Mouse (Mus musculus): ENCODE results near the gene Prodh2.
"Not testable (repeated sequence)": the region's sequence is repeated elsewhere in the genome, so short reads cannot be mapped to it uniquely, and the experiment has no call there.

Prodh2 gene

DNA sequence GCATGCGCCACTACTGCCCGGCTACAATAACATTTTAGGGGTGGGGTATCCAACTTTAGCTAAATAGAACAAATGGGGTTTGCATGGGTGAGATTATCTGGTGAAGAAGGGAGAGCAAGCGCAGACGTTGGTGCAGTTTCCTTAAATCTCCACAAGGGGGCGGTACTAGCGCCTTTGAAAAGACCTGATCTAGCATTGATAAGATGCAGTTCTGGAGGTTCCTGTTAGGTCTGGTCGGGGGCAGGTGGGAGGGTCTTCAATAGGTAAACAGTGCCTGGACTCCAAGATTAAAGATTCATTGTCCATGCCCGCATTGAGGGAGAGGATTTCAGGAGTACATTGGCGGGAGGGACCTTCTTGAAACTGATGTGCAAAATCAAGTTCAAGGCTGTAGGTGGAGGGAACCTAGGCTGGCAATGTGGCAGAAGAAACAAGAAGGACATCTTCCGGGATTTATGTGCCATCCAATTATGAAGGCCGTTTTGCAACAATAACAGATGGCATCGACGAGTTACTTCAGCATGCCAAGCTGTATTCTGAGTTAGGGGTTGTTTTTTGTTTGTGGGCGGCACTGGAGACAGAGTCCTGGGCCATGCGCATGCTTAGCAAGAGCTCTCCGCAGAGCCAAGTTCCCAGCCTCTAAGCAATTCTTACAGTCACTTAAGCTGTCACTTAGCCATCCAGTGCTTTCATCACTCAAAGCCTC, 3.0 kb upstream of the Prodh2 start:
- DNase-seq, result peak; percentile 10 to 24

DNA sequence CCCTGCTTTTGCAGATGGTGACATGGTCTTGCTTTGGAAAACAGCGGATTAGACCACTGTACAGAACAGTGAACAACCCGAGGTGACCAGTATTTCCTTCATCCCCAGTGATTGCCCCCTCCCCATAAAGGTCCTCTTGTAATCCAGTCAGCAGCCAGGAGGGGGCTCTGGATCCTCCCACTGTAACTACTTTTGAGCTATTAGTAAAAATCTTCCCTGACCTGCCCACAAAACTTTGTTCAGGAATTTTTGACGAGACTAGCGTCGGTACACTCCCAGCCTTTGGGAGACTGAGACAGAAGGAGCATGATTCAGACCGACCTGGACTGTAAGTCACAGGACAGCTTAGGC, 2.5 kb upstream of the Prodh2 start:
- no peak for DNase-seq

DNA sequence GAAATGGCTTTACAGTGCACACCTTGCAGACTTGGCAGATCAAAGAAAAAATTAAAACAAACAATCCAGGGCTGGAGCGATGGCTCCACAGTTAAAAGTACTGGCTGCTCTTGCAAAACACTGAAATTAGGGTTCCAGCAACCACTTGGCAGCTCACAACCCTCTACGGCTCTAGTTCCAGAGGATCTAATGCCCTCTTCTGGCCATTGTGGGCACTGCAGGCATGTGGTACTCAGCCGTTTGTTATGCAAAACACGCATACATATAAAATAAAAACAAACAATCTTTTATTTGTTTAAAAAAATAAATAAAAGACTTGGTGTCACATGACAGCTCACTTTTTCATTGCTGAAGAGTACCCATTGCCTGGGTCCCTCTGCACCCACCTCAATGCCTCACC, 657 bp upstream of the Prodh2 start:
- DNase-seq, result peak; percentile 68

DNA sequence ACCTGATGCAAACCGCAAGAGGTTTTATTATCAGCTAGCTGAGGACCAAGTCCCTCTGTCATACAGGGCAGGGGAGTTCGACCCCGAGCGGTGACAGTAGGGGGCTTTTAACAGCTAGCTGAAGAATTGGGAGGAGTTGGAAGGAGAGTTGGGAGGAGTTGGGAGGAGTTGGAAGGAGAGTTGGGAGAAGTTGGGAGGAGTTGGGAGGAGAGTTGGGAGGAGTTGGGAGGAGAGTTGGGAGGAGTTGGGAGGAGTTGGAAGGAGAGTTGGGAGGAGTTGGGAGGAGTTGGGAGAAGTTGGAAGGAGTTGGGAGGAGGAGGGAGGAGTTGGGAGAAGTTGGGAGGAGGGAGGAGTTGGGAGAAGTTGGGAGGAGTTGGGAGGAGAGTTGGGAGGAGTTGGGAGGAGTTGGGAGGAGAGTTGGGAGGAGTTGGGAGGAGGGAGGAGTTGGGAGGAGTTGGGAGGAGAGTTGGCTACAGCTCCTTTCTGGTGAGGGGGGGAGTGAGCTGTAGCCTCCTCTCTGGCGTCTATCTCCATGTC, 2.2 kb downstream of the Prodh2 start:
- DNase-seq, result not testable (repeated sequence)

DNA sequence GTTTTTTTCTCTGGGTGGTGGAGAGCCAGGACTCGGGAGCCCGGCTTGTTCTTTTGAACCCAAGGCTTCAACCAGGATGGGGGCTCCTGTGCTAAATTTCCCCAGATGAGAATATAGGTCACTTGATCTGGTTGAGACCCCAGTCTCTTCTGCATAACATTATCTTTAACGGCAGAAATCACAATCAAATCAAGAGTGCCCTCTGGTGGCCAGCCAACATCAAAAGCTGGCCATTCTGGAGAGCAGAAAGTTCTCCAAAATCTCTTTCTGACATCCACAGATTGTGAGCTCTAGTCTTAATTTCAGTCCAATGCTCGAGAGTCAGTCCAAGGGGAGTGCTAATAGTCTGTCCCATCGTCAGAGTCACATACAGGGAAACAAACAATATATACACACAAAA, 7.7 kb downstream of the Prodh2 start:
- not testable (repeated sequence) for DNase-seq

DNA sequence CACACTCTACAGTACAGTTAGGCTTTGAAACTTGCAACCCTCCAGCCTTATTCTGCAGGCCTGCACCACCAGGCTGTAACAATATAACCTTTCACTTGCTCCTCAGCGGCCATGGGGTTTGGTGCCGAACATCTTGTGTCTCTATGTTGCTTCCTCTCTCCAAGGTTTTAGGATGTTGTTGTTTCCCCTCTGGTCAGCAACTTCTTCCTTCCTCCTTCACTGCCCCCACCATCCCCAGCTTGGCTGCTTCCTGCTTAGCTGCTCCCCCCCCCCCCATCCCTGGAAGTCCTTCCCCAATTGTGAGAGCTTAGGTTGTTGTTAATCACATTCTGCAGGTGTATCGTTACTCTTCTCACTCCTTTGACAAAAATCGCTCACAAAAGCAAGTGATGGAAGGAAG, 14.6 kb downstream of the Prodh2 start:
- DNase-seq, result no peak

DNA sequence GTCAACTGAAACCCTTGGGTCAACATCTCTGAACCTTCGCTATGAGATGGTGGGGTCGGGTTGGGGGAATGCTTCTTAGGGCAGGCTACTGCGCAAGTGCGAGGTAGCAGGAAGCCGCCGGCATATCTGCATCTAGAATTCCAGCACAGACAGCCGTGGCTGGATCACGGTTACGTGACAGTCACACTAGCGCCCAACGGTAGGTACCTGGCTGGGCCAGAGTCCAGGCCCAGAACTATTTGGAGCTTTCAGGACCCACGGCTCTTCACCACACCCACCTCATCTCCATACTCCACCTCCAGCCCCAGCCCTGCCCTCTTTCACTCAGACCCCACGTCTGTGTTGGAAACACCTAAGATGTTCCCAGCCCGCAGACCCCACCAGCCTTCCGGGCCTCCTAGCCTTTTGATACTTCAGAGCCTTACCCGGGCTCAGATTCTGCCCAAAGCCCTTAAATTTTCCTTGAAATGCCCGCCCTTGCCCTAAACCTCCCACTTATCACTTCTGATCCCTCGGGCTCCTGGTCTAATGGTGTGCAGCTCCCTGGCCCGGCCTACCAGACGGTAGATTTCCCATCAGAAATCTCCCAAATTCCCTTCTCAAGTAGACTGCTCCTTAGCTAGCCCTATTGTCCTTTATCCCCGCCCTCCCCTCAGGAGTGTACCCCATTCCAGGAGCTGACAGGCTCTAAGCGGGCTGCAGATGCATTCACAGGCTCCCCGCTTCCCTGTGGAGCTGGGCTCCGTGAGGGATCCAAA, 21.8 kb downstream of the Prodh2 start:
- DNase-seq, result no peak

GRCm38 (mm10) chr7:30518325-30518724, 24.9 kb downstream of the Prodh2 start:
- DNase-seq, result no peak

GRCm38 (mm10) chr7:30520396-30520795, 27.0 kb downstream of the Prodh2 start:
- no peak for DNase-seq

GRCm38 (mm10) chr7:30520856-30521255, 27.4 kb downstream of the Prodh2 start:
- no peak for DNase-seq

DNA sequence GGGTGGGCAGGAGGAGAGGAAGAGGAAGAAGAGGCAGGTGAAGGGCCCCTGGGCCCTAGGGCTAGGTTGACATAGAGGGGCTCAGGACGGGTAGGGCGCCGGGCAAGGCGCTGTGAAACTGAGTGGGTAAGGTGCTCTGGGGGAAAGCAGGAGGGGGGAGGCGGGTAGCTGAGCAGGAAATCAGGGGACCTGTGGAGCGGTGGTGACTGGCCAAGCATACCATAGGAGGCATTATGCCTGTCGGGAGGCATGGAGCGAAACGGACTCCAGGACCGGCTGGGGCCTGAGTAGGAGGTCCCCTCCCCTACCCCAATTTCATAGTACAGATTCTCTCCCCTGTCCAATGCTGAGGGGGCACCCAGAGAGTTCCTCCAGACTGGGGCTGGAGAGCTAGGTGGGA, 29.4 kb downstream of the Prodh2 start:
- DNase-seq, result no peak

DNA sequence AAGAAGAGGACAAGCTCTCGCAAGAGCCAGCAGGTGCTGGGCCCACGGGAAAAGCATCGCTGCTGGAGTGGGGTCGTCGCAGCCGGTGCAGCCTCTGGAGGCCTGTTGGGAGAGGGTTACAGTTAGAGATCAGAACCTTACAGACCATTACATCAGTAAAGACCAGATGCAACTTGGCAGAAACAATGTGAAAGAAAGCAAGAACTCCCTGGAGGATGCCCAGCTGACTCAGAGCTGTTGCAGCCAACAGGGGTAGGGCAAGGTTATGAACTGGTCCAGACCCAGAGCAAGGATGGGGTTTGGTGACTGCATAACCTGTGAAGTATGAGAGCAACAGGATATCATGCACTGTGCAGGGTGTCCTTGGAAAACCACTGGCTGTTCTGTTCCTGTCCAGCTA, 31.1 kb downstream of the Prodh2 start:
- DNase-seq, result no peak

DNA sequence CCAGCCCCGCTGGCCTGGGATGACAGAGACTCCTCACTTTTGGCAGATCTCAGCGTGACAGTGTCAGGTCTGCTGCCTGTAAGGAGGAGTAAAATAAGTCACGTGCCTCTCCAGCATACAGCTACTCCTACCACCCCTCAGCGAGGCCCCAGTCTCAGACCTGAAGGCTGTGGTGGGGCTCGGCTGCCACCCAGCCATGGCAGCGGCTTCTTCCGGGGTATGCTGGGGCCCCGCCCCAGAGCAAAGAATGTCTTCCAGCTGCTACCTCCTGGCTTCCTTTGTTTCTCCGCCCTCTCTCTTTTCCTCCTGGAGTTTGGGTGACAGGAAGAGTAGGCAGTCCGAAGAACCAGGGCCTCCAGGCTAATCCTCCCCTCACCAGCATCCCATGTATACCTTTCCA, 32.5 kb downstream of the Prodh2 start:
- peak; percentile 22 to 49 for DNase-seq

DNA sequence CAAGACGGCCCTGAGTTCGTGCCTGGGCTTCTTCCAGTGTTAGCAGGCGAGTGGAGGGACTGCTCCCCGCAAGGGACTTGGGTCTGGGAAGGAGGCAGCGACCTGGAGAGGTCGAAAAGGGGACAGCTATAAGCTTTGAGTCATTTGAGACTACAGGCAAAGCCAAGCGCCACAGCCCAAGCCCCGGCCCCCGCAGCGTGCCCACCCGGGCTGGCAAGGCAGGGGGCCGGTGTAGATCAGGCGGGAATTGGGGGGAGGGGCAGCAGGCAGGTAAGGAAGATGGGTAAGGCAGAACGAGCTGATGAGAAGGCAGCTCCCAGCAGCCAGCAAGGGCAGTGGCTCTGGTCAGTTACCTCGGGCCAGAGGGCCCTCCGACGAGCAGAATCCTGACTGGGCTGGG, 33.0 kb downstream of the Prodh2 start:
- no peak for DNase-seq

DNA sequence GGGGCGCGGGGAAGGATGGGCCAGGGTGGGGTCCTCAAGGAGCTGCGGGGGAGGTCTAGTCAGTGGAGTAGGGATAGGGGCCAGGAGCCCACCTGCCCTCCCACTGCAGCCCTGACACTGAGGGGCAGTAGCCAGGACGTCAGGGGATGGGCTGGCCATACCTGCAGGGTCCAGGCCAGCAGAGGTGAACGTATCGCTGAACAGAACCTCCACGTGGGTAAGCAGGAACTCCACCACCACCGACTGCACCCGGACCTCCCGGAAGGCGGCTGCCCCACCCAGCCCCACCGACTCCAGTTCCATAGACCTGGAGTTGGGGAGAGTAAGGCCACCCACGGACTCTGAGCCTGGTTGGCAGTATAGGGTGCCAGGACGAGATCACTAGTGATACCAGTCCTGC, 33.6 kb downstream of the Prodh2 start:
- no peak for DNase-seq

DNA sequence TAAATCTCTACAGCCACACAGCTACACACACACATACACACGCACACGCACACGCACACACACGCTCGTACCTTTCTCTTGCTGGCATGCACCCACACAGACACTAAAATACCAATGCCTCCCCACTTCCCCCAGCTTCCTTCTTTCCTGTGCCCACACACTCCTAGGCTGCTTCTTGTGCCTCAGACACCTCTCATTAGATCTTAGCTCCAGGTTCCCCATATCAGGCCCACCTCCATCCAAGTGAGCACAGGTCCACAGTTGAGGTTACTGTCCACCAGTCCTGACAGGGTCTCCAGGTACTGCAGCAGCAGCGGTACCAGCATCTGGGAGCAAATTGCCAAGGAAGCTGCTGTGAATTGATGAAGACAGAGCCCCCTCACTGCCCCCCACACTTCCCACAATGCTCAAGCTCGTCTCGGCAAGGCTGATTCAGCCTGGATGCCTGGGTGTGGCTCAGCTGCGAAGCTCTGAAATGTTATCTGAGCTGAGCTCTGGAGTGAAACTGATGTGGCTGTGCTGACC, 37.9 kb downstream of the Prodh2 start:
- DNase-seq, result no peak

- no peak for DNase-seq
These were observed 39.5 kb downstream of the Prodh2 start for GRCm38 (mm10) chr7:30532931-30533330.

GRCm38 (mm10) chr7:30533941-30534632, 40.7 kb downstream of the Prodh2 start:
- DNase-seq, result no peak

DNA sequence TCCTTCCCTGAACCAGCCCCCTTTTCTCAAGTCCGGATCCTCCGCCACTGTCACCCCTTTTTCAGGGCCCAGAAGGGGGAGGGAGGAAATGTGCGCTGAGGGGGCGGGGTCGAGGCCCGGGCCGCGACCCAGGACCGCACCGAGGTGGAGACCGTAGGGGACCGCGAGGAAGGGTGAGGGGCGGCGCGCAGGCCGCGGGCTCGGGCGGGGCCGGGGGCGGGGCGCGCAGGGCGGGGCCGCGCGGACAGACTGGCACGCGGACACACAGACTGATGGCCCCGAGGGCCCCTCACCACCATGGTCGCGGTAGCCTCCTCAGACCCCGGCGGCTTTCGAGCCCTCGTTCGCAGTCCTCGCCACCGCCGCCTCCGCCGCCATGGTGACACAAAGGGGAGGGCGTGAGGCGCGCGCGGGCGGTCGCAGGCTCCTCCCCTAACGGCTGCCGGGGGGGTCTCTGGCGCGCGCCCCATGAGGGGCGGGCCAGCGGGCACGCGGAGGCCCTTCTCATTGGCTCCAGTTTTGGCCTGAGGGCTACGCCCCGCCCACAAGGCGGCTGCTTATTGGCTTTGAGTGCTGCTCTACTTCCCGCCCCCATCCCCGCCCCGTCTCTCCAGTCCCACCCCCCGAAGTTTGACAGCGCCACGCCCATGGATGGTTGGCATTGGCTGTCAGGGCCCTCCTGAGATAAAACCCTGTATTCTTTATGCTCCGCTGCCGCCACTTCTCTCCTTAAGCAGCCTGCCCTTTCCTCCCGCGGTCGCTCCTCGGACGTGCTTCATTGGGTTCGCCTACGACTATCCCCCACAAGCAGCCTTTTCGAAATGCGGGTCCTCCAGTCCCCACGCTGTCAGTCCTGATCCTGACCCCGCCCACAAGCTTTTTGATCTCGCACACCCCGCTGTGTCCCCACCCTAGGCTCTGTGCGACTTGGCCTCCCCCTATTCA, 41.5 kb downstream of the Prodh2 start, which contains the start of gene Arhgap33:
TSS of gene Arhgap33 (minus strand) at position 428 of the 945 bp plus-strand sequence.
- DNase-seq, result peak; percentile 95

- no peak for DNase-seq
These were observed 47.1 kb downstream of the Prodh2 start for GRCm38 (mm10) chr7:30540572-30540971.

GRCm38 (mm10) chr7:30544327-30544726, 50.9 kb downstream of the Prodh2 start:
- no peak for DNase-seq

DNA sequence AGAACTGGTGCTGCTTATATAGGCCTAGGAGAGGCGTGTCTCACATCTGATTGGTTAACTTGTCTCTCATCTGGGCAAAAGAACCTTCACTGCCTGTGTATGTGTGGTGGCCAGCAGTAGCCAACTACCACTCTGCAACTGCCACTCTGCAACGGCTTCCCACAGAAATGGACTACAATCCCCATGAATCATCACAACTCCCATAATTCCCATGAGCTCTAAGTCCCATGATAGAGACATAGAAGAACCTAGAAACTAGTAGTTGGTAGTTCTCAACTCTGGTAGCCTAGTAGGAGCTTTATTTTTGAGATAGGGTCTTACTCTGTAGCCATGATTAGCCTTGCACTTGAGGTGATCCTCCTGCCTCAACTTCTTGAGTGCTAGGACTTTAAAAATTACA, 56.5 kb downstream of the Prodh2 start:
- no peak for DNase-seq
